In the genomic region with DNA sequence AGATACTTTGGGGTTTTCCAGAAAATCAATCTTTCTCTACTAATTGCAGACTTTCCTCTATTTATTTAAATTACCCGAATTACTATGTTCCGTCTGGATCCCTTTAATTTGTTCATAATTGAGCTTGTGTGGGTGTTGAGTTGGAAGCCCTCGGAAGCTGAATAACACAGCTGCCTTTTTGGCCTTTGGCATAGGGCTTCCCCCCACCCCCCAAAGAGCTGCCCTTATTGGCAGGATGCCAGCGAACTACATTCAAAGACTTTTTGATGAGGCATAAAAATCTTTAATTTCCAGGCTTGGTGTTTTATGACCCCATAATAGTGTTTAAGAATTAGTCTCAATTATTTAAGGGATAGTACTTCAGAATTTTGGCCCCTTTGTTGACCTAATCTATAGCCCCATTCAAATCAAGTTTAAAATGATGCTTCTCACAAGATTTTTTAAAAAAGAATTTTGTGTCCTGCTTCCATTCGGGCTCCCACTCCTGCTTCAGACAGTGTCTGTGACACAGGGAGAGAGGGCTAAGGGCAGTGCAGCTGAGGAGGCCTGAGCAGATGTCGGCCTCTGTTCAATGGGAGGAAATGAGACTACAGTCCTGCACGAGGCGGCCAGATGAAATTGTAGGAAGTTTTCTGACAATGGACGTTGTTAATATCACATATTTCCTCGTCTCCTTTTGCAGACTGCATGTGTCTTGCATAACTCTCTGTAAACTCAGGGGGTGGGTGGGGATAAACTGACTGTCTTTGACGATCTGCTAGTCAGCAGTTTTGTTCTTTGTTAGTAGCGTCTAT, we compare ENCODE assay signal across 11 mouse cellular contexts.
DNase-seq lines count a peak whose midpoint lies in the region; ATAC-seq and TF ChIP-seq lines count a peak whose summit lies in the region.
"Had no signal": no experiment of that assay in that cellular context is flagged by ENCODE, and none has a peak within 500 bp of the region (broad histone marks: within the 10 kb centered on the region; RNA-seq: fewer than 3 reads in every experiment).

No protein-coding gene starts in this region.

- TF ChIP-seq CTCF in hindbrain, postnatal 0 days (IDR thresholded peaks at IDR 0.05; ENCODE audit: low read depth) = no peak

- no peak overlapping the region for H3K27ac ChIP-seq in hindbrain, postnatal 0 days
- H3K27ac ChIP-seq: macrophage had no signal

- no peaks in the 10 kb centered on the region for H3K9me3 ChIP-seq in hindbrain, postnatal 0 days (ENCODE audit: low read length)
- H3K9me3 ChIP-seq: G1E had no signal

- no peaks in the 10 kb centered on the region for H3K4me1 ChIP-seq in hindbrain, postnatal 0 days (ENCODE audit: insufficient read depth, low read length)

- H3K4me3 ChIP-seq in hindbrain, postnatal 0 days (ENCODE audit: low read length) = no peak overlapping the region

- 33% methylated on average over 12 of the region's 12 CpGs for WGBS in hindbrain, postnatal 0 days

- ATAC-seq in hindbrain, postnatal 0 days = no peak

- H3K36me3 ChIP-seq in hindbrain, postnatal 0 days (ENCODE audit: insufficient read depth, low read length) = no peaks in the 10 kb centered on the region
- H3K36me3 ChIP-seq: G1E had no signal

- intact Hi-C loops in heart, postnatal 25 days (cut with DNase I) = no loop called here

- peak; percentile 33 for DNase-seq in heart, adult 8-10 months (ENCODE audit: low spot score)
- no peak for DNase-seq in heart, postnatal 25 days (ENCODE audit: low spot score)
- DNase-seq in retina, postnatal 1 day = peak; percentile 16
- no peak for DNase-seq in retina, embryonic 14.5 days (ENCODE audit: low spot score)
- DNase-seq in hindbrain, postnatal 0 days (ENCODE audit: low spot score) = peak; percentile 37
- peak; percentile 12 for DNase-seq in skeletal muscle tissue, adult 2 months (ENCODE audit: low read depth, low spot score)
- DNase-seq in spleen, adult 12 weeks (ENCODE audit: low spot score) = no peak
- DNase-seq in frontal cortex, postnatal 14 days (ENCODE audit: low spot score in 2 of 2) = no peak
- DNase-seq: thymus, postnatal 4 days had no signal

- no peak overlapping the region for H3K4me2 ChIP-seq in hindbrain, postnatal 0 days (ENCODE audit: low read depth, low read length)

- H3K9ac ChIP-seq in hindbrain, postnatal 0 days (replicated peaks; ENCODE audit: low read length) = no peak overlapping the region

- no peaks in the 10 kb centered on the region for H3K27me3 ChIP-seq in hindbrain, postnatal 0 days (ENCODE audit: insufficient read depth, low read length)

Comparison
In these comparisons a context has a peak if more than half of its experiments do, and no peak if none do; other contexts are left out.
1. DNase-seq: peak in heart, adult 8-10 months (single experiment), retina, postnatal 1 day (single experiment), hindbrain, postnatal 0 days (single experiment) and skeletal muscle tissue, adult 2 months (single experiment); none in heart, postnatal 25 days (single experiment), retina, embryonic 14.5 days (single experiment), spleen, adult 12 weeks (single experiment) and frontal cortex, postnatal 14 days (0 of 2).